Mouse (Mus musculus): ENCODE measurements around the gene Olfr1056.
"Not testable (repeated sequence)": the region's sequence is repeated elsewhere in the genome, so short reads cannot be mapped to it uniquely, and the experiment has no call there.

Olfr1056 gene

DNA sequence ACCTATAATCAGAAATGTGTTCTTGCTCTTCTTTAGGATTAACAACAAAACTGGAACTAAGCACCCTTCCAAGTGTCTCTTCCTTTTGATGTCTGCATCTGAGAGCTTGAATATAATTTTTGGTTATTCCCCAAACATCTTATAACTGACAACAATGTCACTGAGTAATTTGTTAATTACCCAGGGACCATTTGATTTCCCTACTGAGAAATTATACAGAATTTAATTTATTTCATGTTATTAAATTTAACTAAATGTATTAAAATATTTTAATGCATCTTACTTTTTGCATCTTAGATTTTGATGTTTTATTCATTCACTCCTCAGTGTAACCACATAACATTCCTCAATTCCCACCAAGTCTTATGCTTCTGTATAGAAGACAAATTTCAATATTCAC is at the start of gene Olfr1056:
TSS of gene Olfr1056 (minus strand) at position 101 of the 400 bp plus-strand sequence.
- no peak for DNase-seq

DNA sequence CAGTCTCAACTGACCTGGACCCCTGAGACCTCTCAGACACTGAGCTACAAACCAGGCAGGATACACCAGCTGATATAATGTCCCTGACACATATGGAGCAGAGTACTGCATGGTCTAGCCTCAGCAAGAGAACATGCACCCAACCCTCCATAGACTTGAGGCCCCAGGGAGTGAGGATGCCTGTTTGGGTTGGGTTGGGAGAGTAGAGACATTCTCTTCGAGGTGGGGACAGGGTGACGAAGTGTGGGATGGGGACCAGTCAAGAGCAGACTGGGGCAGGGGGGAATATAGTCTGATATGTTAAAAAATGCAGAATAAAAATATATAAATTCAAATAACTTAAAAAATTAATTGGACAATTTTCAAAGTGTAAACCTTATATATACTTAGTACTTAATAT is 32.8 kb upstream of the Olfr1056 start:
- DNase-seq: no peak

DNA sequence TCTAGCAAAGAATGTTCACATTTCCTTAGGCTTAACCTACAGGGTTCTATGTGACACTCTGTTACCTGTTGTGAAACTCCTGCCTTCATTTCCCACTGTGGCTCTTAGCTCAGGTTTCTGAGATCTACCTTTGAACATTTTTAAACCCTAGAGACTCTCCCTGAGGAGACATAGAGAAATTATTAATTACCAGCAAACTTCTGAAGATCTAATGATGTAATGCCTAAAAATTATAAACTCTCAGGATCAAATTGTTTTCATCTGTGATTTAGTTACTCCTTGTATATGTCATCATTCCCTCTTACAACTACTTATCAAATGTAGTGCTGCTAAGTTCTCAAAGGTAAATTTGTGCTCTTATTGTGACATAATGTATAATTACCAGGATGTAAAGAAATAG is 26.2 kb upstream of the Olfr1056 start, which contains the start of gene Olfr1058:
TSS of gene Olfr1058 (minus strand) at position 101 of the 400 bp plus-strand sequence.
- not testable (repeated sequence) for DNase-seq

DNA sequence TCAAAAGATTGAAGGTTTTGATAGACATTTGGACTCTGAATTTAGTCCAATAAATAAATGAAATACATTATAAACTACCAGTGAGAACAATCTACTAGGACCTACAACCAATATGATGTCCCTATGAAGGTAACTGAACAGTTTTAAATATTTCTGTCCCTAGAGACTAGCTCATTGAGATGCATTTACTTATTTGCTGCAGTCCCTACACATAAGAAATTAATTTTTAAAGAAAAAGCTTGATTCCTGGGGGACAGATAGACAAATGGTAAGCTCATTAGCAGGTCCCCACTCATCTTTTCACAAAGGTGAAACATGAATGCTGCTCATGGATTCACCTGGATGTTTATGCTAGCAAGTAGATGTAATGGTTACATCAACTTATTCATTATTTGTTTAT is 16.0 kb upstream of the Olfr1056 start, which contains the start of gene Olfr1057:
TSS of gene Olfr1057 (minus strand) at position 101 of the 400 bp plus-strand sequence.
- DNase-seq: no peak

DNA sequence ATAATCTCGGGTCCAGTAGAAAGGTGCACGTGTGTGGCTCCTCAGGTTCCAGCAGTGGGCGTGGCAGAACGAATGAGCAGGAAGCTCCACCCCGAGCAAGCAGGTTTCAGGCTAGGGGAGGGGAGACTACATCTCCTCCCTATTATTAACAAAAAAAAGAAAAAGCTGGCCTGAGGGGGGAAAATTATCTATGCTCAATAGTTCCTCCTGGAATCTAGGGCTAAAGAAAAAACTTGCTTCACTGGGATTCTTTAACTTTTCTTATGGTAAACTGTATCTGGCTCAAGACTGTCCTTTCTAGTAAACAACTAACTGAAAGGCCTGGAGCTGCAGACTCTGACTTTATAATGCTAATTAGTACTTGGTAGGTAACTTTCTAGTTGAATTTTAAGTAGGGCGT is 4.1 kb upstream of the Olfr1056 start:
- DNase-seq: not testable (repeated sequence)

DNA sequence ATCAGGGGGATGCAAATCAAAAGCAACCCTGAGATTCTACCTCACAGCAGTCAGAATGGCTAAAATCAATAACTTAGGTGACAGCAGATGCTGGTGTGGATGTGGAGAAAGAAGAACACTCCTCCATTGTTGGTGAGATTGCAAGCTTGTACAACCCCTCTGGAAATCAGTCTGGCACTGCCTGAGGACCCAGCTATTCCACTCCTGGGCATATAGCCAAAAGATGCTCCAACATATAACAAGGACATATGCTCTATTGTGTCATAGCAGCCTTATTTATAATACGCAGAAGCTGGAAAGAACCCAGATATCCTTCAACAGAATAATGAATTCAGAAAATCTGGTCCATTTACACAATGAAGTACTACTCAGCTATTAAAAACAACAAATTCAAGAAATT is 10.5 kb downstream of the Olfr1056 start:
- DNase-seq: not testable (repeated sequence)

DNA sequence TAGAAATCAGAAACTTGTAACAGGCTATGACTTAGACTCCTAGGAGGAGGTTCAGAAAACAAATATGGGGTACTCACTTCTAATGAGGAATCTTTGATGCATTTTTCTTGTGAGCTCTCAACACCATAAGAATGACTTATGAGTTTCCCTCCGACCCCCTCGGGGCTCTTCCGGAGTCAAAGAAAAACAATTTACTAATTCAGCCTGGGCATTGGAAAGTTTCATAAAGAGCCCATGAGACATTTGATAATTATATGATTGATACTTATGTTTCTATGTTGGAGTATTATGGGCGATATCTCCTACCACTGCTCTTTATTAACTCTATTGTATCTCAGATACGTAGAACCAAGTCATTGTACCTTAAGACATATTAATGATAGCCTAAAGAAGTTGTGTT is 12.1 kb downstream of the Olfr1056 start, which contains the start of gene Olfr1055:
TSS of gene Olfr1055 (minus strand) at position 101 of the 400 bp plus-strand sequence.
- DNase-seq: no peak

DNA sequence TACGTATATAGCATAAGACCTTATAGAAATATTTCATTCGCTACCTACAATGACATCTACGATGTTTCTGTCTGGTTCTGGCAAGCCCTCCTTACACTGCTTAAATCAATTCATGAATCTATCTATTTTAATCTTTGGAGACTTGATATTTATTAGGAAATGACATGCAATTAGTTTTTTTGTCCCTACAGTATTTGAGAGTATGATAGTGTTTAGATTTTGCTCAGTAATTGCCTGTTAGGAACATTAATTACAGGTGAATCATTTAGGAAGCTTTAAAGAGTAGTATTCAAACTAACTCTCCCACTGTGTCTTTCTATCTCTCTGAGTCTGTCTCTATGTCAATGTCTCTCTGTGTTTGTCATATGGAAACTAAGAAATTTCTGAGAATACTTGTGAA is 26.9 kb downstream of the Olfr1056 start, which contains the start of gene Olfr1054:
TSS of gene Olfr1054 (minus strand) at position 101 of the 400 bp plus-strand sequence.
- no peak for DNase-seq

DNA sequence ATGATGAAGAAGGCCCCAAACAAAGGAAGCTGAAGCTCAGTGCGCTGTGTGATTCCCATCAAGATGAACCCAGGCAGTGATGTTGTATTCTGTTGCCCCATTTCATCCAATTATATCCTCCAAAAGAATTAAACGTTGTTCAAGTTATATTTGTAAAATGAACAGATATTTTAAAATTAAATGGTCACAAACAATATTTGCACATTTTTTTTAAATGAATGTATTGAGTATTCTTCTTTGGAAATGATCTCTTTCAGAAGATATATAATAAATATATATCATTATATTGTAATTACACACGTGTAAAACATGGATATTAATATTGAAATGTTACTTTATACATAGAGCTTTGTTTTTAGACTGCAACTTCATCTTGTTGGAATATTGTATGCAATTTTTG is 47.1 kb downstream of the Olfr1056 start, which contains the start of gene Olfr1053:
TSS of gene Olfr1053 (minus strand) at position 101 of the 400 bp plus-strand sequence.
- no peak for DNase-seq

Measured in kidney, adult 11 months (tissue).